Mouse (Mus musculus): ENCODE results near the gene Ubxn6.
A peak's percentile ranks its signal among the peaks of the same experiment; 100 is the strongest.

Gene Ubxn6

GRCm38 (mm10) chr17:56051369-56051768 lies 23.5 kb downstream of the Ubxn6 start:
- no peak for DNase-seq

- DNase-seq = no peak
Observed at GRCm38 (mm10) chr17:56040857-56041163, 34.0 kb downstream of the Ubxn6 start.

- peak; percentile 96 for DNase-seq
Observed at GRCm38 (mm10) chr17:56040030-56040856, 34.6 kb downstream of the Ubxn6 start, which contains the start of gene Chaf1a. Gene Chaf1a (plus strand): TSS chr17:56040439.

- no peak for DNase-seq
Observed at GRCm38 (mm10) chr17:56039345-56039744, 35.5 kb downstream of the Ubxn6 start.

GRCm38 (mm10) chr17:56038583-56039261 lies 36.1 kb downstream of the Ubxn6 start:
- DNase-seq = no peak

GRCm38 (mm10) chr17:56036901-56037287 lies 37.9 kb downstream of the Ubxn6 start:
- DNase-seq = no peak

- peak; percentile 99 for DNase-seq
Observed at GRCm38 (mm10) chr17:56036176-56036900, 38.5 kb downstream of the Ubxn6 start, which contains the start of gene Sh3gl1. Gene Sh3gl1 (minus strand): TSS chr17:56036635.

- DNase-seq = no peak
Observed at GRCm38 (mm10) chr17:56035216-56035615, 39.6 kb downstream of the Ubxn6 start.

GRCm38 (mm10) chr17:56034726-56035100 lies 40.1 kb downstream of the Ubxn6 start:
- no peak for DNase-seq

- no peak for DNase-seq
Observed at GRCm38 (mm10) chr17:56034040-56034725, 40.6 kb downstream of the Ubxn6 start.

GRCm38 (mm10) chr17:56032831-56033230 lies 42.0 kb downstream of the Ubxn6 start:
- no peak for DNase-seq

GRCm38 (mm10) chr17:56032127-56032733 lies 42.6 kb downstream of the Ubxn6 start:
- no peak for DNase-seq

- DNase-seq = no peak
Observed at GRCm38 (mm10) chr17:56031431-56031830, 43.4 kb downstream of the Ubxn6 start.

GRCm38 (mm10) chr17:56030919-56031318 lies 43.9 kb downstream of the Ubxn6 start:
- no peak for DNase-seq

- DNase-seq = peak in 1 of 2 experiments; percentile 47
Observed at GRCm38 (mm10) chr17:56030238-56030870, 44.5 kb downstream of the Ubxn6 start.

GRCm38 (mm10) chr17:56027801-56028441 lies 46.9 kb downstream of the Ubxn6 start:
- peak; percentile 46 to 61 for DNase-seq

- DNase-seq = no peak
Observed at GRCm38 (mm10) chr17:56026881-56027280, 47.9 kb downstream of the Ubxn6 start.

GRCm38 (mm10) chr17:56026303-56026702 lies 48.5 kb downstream of the Ubxn6 start:
- DNase-seq = no peak

- DNase-seq = no peak
Observed at GRCm38 (mm10) chr17:56024931-56025330, 49.9 kb downstream of the Ubxn6 start.

- no peak for DNase-seq
Observed at GRCm38 (mm10) chr17:56024476-56024875, 50.4 kb downstream of the Ubxn6 start.

GRCm38 (mm10) chr17:56023386-56023785 lies 51.4 kb downstream of the Ubxn6 start:
- no peak for DNase-seq

- no peak for DNase-seq
Observed at GRCm38 (mm10) chr17:56022989-56023290, 51.9 kb downstream of the Ubxn6 start.

Data from cerebellum, postnatal 36 days (tissue).